Mouse (Mus musculus): Measurements from ENCODE around the gene Supt7l. TPM values are rescaled to one million over a fixed set of nuclear protein-coding genes. Genes with fewer than 3 reads are reported as not detected.
"Not testable (repeated sequence)": the region's sequence is repeated elsewhere in the genome, so short reads cannot be mapped to it uniquely, and the experiment has no call there.

Supt7l gene
- polyA plus RNA-seq (2015; fragmentation: Nextera tagmentation; extraction: Ambion mirVana), result 8.4 and 9.1 TPM in 2 replicates

DNA sequence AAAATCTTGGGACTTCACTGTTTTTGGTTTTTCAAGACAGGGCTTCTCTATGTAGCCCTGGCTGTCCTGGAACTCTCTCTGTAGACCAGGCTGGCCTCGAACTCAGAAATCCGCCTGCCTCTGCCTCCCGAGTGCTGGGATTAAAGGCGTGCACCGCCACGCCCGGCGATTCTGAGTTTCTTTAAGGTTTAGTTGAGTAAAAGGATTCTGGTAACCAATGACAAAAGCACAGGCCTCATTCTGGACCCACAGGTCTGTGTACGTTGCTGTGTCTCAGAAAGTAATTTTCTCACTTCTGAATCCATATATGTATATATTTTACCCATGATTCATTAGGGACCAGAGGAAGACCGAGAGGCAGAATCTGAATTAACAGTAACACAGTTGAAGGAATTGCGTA is at the start of gene Supt7l:
Gene Supt7l (minus strand): TSS at position 101 of the 400 bp plus-strand sequence.
- H3K4me2 ChIP-seq (replicated peaks; ENCODE audit: low read depth), result peak within 1 kb of the TSS; percentile 95
- not testable (repeated sequence) for H3K27me3 ChIP-seq (ENCODE audit: control insufficient read depth, insufficient read depth, low read length); DNase-seq (ENCODE audit: low spot score); ATAC-seq (ENCODE audit: low FRiP score, low TSS enrichment); H3K9me3 ChIP-seq (ENCODE audit: control insufficient read depth, low read length); H3K4me1 ChIP-seq (replicated peaks; ENCODE audit: control insufficient read depth, insufficient read depth); H3K36me3 ChIP-seq (ENCODE audit: control insufficient read depth, insufficient read depth, low read length)
- peak within 1 kb of the TSS; percentile 88 for H3K27ac ChIP-seq (replicated peaks)
- 77% methylated on average over 11 of the region's 11 CpGs for WGBS
- H3K9ac ChIP-seq (ENCODE audit: low read length), result peak within 1 kb of the TSS; percentile 91
- H3K4me3 ChIP-seq (ENCODE audit: low read depth, low read length), result peak within 1 kb of the TSS; percentile 91

DNA sequence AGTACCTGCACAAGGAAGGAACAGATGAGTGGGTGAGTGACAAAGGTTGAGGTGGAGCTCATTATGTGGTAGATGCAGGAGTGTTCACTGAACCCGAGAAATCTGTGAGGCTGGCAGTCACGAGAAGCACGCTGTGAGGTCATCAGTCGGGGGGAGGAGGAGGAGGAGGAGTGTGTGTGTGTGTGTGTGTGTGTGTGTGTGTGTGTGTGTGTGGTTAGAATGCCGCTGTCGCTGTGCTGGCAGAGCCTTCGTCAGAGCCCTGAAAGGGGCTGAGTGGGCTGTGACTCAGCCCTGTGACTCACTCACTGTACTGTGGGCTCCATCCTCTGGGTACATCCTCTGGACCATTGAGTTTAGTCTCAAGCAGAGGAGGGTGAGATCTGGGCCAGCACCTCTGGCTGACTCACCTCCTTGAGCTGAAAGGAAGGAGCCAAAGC is 49.0 kb upstream of the Supt7l start:
- ATAC-seq (ENCODE audit: low FRiP score, low TSS enrichment) (peak; percentile 87), DNase-seq (ENCODE audit: low spot score) (no peak)
- Histone ChIP-seq H3K4me1 (replicated peaks; ENCODE audit: control insufficient read depth, insufficient read depth) (no peaks in the 10 kb centered on the region), H3K4me2 (replicated peaks; ENCODE audit: low read depth) (no peak overlapping the region), H3K9me3 (ENCODE audit: control insufficient read depth, low read length) (no peaks in the 10 kb centered on the region), H3K4me3 (ENCODE audit: low read depth, low read length) (no peak overlapping the region), H3K27me3 (ENCODE audit: control insufficient read depth, insufficient read depth, low read length) (no peaks in the 10 kb centered on the region), H3K9ac (ENCODE audit: low read length) (no peak overlapping the region), H3K36me3 (ENCODE audit: control insufficient read depth, insufficient read depth, low read length) (no peaks in the 10 kb centered on the region), H3K27ac (replicated peaks) (no peak overlapping the region)
- 58% methylated on average over 7 of the region's 7 CpGs for WGBS
- no peak for TF ChIP-seq EP300 (optimal IDR thresholded peaks at IDR 0.05)
- no peak for TF ChIP-seq CTCF (IDR thresholded peaks at IDR 0.05; ENCODE audit: low read depth)

DNA sequence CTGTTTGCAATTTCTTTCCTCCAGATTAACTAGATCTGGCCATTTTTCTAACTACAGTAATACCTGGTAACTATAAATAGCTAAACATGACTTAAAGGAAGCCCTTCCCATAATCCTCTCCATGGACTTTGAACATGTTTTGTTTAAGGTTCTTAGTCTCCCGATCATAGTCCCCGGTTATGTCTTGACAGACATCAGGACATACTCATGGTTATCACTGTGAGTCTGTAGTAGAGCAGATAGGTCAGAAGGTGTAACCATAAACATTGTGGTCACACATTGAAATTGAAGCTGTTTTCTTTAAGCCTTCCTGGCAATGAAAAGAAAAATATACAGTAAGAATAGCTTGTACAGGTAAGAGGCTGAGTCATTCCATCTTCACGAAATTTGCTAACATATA is 46.1 kb upstream of the Supt7l start:
- Histone ChIP-seq H3K27me3 (ENCODE audit: control insufficient read depth, insufficient read depth, low read length) (no peaks in the 10 kb centered on the region), H3K9me3 (ENCODE audit: control insufficient read depth, low read length) (no peaks in the 10 kb centered on the region), H3K27ac (replicated peaks) (no peak overlapping the region), H3K9ac (ENCODE audit: low read length) (no peak overlapping the region), H3K36me3 (ENCODE audit: control insufficient read depth, insufficient read depth, low read length) (no peaks in the 10 kb centered on the region), H3K4me1 (replicated peaks; ENCODE audit: control insufficient read depth, insufficient read depth) (no peaks in the 10 kb centered on the region), H3K4me2 (replicated peaks; ENCODE audit: low read depth) (no peak overlapping the region), H3K4me3 (ENCODE audit: low read depth, low read length) (no peak overlapping the region)
- ATAC-seq (ENCODE audit: low FRiP score, low TSS enrichment) (no peak), DNase-seq (ENCODE audit: low spot score) (no peak)
- WGBS, result 71% methylated on average over 3 of the region's 3 CpGs
- TF ChIP-seq EP300 (optimal IDR thresholded peaks at IDR 0.05) (no peak), CTCF (IDR thresholded peaks at IDR 0.05; ENCODE audit: low read depth) (no peak)

DNA sequence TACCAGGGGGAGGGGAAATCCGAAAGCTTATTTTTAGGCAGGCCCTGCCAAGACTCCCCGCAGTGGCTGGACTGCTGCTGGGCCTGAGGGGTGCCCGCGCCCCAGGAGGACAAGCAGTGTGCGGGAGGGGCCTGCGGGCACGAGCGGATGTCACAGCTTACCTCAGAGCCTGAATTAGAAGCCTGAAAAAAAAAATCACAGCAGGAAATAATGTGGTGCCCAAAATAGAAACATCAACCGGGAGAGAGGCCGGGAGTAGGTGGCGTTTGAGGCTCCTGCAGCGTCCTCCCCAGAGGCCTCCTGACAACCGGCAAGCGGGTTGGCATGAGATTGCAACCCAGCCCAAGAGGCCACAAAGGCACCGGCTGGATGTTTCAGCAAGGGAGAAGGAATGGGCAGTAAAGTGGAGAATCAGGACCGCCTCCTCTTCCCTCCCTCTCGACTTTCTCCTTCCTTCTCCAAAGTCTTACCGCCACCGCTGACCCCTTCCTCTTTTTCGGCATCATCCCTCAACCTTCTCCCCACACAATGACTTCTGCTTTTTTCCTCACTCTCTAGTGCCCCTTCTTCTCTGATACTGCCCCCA is 43.5 kb upstream of the Supt7l start:
- DNase-seq (ENCODE audit: low spot score) (peak; percentile 33), ATAC-seq (ENCODE audit: low FRiP score, low TSS enrichment) (peak; percentile 53)
- H3K9me3 ChIP-seq (ENCODE audit: control insufficient read depth, low read length), result no peaks in the 10 kb centered on the region
- TF ChIP-seq EP300 (optimal IDR thresholded peaks at IDR 0.05), result peak; percentile 60
- TF ChIP-seq CTCF (IDR thresholded peaks at IDR 0.05; ENCODE audit: low read depth), result no peak
- H3K4me1 ChIP-seq (replicated peaks; ENCODE audit: control insufficient read depth, insufficient read depth), result no peaks in the 10 kb centered on the region
- H3K9ac ChIP-seq (ENCODE audit: low read length), result peak overlapping the region; percentile 31
- peak overlapping the region; percentile 56 for H3K27ac ChIP-seq (replicated peaks)
- H3K4me3 ChIP-seq (ENCODE audit: low read depth, low read length), result no peak overlapping the region
- no peaks in the 10 kb centered on the region for H3K36me3 ChIP-seq (ENCODE audit: control insufficient read depth, insufficient read depth, low read length)
- peak overlapping the region; percentile 42 for H3K4me2 ChIP-seq (replicated peaks; ENCODE audit: low read depth)
- whole genome bisulfite sequencing, result 18% methylated on average over 20 of the region's 20 CpGs
- no peaks in the 10 kb centered on the region for H3K27me3 ChIP-seq (ENCODE audit: control insufficient read depth, insufficient read depth, low read length)

DNA sequence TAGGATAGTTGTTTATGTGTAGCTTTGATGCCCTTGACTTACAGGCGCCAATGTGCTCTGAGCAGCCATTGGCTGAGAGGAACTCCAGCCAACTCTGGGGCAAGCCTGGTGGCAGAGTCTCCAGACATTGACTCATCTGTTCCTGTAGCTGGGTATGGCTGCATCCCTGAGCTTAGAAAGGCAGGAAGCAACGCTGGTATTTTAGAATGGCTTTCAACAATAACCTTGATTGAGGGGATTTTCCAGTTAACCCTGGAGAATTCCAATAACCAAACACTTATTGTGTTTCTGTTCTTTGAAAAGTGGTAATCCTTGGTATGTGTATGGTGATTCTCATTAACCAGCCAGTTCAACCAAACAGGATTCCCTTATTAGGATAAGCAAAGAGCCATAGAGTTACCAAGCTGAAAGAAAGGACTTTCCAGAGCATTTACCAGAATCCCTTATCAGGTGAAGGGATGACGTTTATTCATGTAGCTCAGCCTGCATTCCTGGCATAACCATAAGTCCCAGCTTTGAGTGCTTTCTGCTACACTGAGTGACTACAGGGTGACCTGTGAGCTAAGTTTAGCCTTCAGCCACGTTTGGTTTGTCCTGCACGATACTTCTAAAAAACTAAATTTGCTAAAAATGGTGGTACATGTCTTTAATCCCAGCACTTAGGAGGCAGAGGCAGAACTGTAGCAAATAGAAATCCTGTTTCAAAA is 40.5 kb upstream of the Supt7l start:
- DNase-seq (ENCODE audit: low spot score) (no peak), ATAC-seq (ENCODE audit: low FRiP score, low TSS enrichment) (no peak)
- TF ChIP-seq EP300 (optimal IDR thresholded peaks at IDR 0.05) (no peak), CTCF (IDR thresholded peaks at IDR 0.05; ENCODE audit: low read depth) (no peak)
- H3K36me3 ChIP-seq (ENCODE audit: control insufficient read depth, insufficient read depth, low read length), result no peaks in the 10 kb centered on the region
- H3K27ac ChIP-seq (replicated peaks), result no peak overlapping the region
- WGBS, result 58% methylated on average over 5 of the region's 5 CpGs
- no peaks in the 10 kb centered on the region for H3K27me3 ChIP-seq (ENCODE audit: control insufficient read depth, insufficient read depth, low read length)
- peaks cover 3% of the 10 kb centered on the region; the same call in 1 of the 2 replicates for H3K4me1 ChIP-seq (replicated peaks; ENCODE audit: control insufficient read depth, insufficient read depth)
- H3K9ac ChIP-seq (ENCODE audit: low read length), result no peak overlapping the region
- H3K4me2 ChIP-seq (replicated peaks; ENCODE audit: low read depth), result no peak overlapping the region
- no peaks in the 10 kb centered on the region for H3K9me3 ChIP-seq (ENCODE audit: control insufficient read depth, low read length)
- no peak overlapping the region for H3K4me3 ChIP-seq (ENCODE audit: low read depth, low read length)

DNA sequence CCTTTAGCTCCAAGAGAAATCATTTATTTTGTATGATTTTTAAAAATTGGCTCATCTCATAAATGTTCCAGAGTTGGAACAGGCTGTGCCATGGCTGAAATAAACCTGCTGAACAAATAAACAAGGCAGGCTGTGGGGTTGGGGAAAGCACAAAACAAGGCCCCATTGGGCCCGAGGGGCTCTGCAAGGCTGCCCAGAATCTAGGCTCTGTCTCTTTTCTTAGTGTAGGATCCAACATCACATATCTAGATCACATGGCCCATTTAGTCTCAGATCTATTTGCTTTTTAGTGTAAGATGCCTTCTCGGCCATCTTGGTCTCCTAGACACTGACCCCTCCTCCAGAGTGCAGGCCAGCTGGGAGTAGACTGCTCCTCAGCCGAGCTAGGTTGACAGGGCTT is 38.9 kb upstream of the Supt7l start:
- Histone ChIP-seq H3K9me3 (ENCODE audit: control insufficient read depth, low read length) (no peaks in the 10 kb centered on the region), H3K27me3 (ENCODE audit: control insufficient read depth, insufficient read depth, low read length) (no peaks in the 10 kb centered on the region), H3K4me3 (ENCODE audit: low read depth, low read length) (no peak overlapping the region), H3K27ac (replicated peaks) (no peak overlapping the region), H3K4me1 (replicated peaks; ENCODE audit: control insufficient read depth, insufficient read depth) (peaks cover 3% of the 10 kb centered on the region; the same call in 1 of the 2 replicates), H3K9ac (ENCODE audit: low read length) (no peak overlapping the region), H3K4me2 (replicated peaks; ENCODE audit: low read depth) (no peak overlapping the region), H3K36me3 (ENCODE audit: control insufficient read depth, insufficient read depth, low read length) (no peaks in the 10 kb centered on the region)
- WGBS, result 58% methylated on average over 3 of the region's 3 CpGs
- TF ChIP-seq EP300 (optimal IDR thresholded peaks at IDR 0.05) (no peak), CTCF (IDR thresholded peaks at IDR 0.05; ENCODE audit: low read depth) (no peak)
- DNase-seq (ENCODE audit: low spot score) (no peak), ATAC-seq (ENCODE audit: low FRiP score, low TSS enrichment) (no peak)
